Mouse (Mus musculus) G1E (cell line): Measurements from ENCODE around the gene 1110032F04Rik.

Experiments
- CTCF ChIP-seq: IDR thresholded peaks from 2 replicates; pipeline ENCODE4 v1.5.1; 2012; ENCODE audit warnings: low read depth, low read length, inconsistent platforms, mixed read lengths
- GATA1 ChIP-seq: IDR thresholded peaks from 2 replicates; pipeline ENCODE4 v1.6.1; 2012; ENCODE audit warnings: borderline replicate concordance, low read length, inconsistent platforms, mixed read lengths
- GATA2 ChIP-seq: IDR thresholded peaks from 2 replicates; pipeline ENCODE4 v1.6.1; 2012; ENCODE audit warnings: low read depth, low read length, inconsistent platforms, borderline replicate concordance
- POLR2AphosphoS5 ChIP-seq: IDR thresholded peaks from 2 replicates; pipeline ENCODE4 v1.6.1; 2012; ENCODE audit warnings: low read depth, low read length, inconsistent platforms; ENCODE audit not compliant: insufficient replicate concordance
- TAL1 ChIP-seq: conservative IDR thresholded peaks from 2 replicates; pipeline ENCODE4 v1.6.1; 2012; ENCODE audit warnings: low read depth, low read length, inconsistent platforms, mixed read lengths

- TF ChIP-seq GATA2 = no peak
- no peak for TF ChIP-seq CTCF
- TF ChIP-seq GATA1 = no peak
- TF ChIP-seq TAL1 = no peak
- TF ChIP-seq POLR2AphosphoS5 = no peak
Observed at GRCm38 (mm10) chr3:68821926-68822341, 47.5 kb upstream of the 1110032F04Rik start.
